Mouse (Mus musculus): Measurements from ENCODE around the gene Trpm4. TPM values are rescaled to one million over a fixed set of nuclear protein-coding genes. Genes with fewer than 3 reads are reported as not detected.

The Trpm4 gene
- total RNA-seq, 2 experiments from 2014 or later: not detected

- no peak for ATAC-seq (replicated peaks; ENCODE audit: low FRiP score, poor library complexity, severe bottlenecking)
Measured at GRCm38 (mm10) chr7:45355318-45356020, 21.9 kb upstream of the Trpm4 start.

GRCm38 (mm10) chr7:45353041-45353440 lies 19.5 kb upstream of the Trpm4 start:
- no peak for ATAC-seq (replicated peaks; ENCODE audit: low FRiP score, poor library complexity, severe bottlenecking)

GRCm38 (mm10) chr7:45346905-45347304 lies 13.3 kb upstream of the Trpm4 start:
- ATAC-seq (replicated peaks; ENCODE audit: low FRiP score, poor library complexity, severe bottlenecking): no peak

- no peak for ATAC-seq (replicated peaks; ENCODE audit: low FRiP score, poor library complexity, severe bottlenecking)
Measured at GRCm38 (mm10) chr7:45343543-45343942, 10.0 kb upstream of the Trpm4 start.

GRCm38 (mm10) chr7:45342081-45342480 lies 8.5 kb upstream of the Trpm4 start:
- no peak for ATAC-seq (replicated peaks; ENCODE audit: low FRiP score, poor library complexity, severe bottlenecking)

- peak; percentile 50 for ATAC-seq (replicated peaks; ENCODE audit: low FRiP score, poor library complexity, severe bottlenecking)
Measured at GRCm38 (mm10) chr7:45341303-45341702, 7.7 kb upstream of the Trpm4 start.

- ATAC-seq (replicated peaks; ENCODE audit: low FRiP score, poor library complexity, severe bottlenecking): 0 out of 2 replicates have a peak, but pooled peaks have one; percentile 29
Measured at GRCm38 (mm10) chr7:45340669-45341068, 7.1 kb upstream of the Trpm4 start.

- no peak for ATAC-seq (replicated peaks; ENCODE audit: low FRiP score, poor library complexity, severe bottlenecking)
Measured at GRCm38 (mm10) chr7:45340066-45340442, 6.5 kb upstream of the Trpm4 start.

- peak; percentile 54 for ATAC-seq (replicated peaks; ENCODE audit: low FRiP score, poor library complexity, severe bottlenecking)
Measured at GRCm38 (mm10) chr7:45339410-45340065, 6.0 kb upstream of the Trpm4 start.

- ATAC-seq (replicated peaks; ENCODE audit: low FRiP score, poor library complexity, severe bottlenecking): no peak
Measured at GRCm38 (mm10) chr7:45338161-45338911, 4.8 kb upstream of the Trpm4 start.

GRCm38 (mm10) chr7:45337469-45337868 lies 3.9 kb upstream of the Trpm4 start:
- ATAC-seq (replicated peaks; ENCODE audit: low FRiP score, poor library complexity, severe bottlenecking): no peak

- no peak for ATAC-seq (replicated peaks; ENCODE audit: low FRiP score, poor library complexity, severe bottlenecking)
Measured at GRCm38 (mm10) chr7:45336319-45336718, 2.7 kb upstream of the Trpm4 start.

- ATAC-seq (replicated peaks; ENCODE audit: low FRiP score, poor library complexity, severe bottlenecking): no peak
Measured at GRCm38 (mm10) chr7:45335056-45335455, 1.5 kb upstream of the Trpm4 start, which contains the start of gene Hrc. TSS of gene Hrc (plus strand) at chr7:45335290.

- no peak for ATAC-seq (replicated peaks; ENCODE audit: low FRiP score, poor library complexity, severe bottlenecking)
Measured at GRCm38 (mm10) chr7:45334605-45335004, 1.0 kb upstream of the Trpm4 start.

GRCm38 (mm10) chr7:45332685-45333425 lies 725 bp downstream of the Trpm4 start:
- no peak for ATAC-seq (replicated peaks; ENCODE audit: low FRiP score, poor library complexity, severe bottlenecking)

- no peak for ATAC-seq (replicated peaks; ENCODE audit: low FRiP score, poor library complexity, severe bottlenecking)
Measured at GRCm38 (mm10) chr7:45331502-45331901, 2.1 kb downstream of the Trpm4 start.

- no peak for ATAC-seq (replicated peaks; ENCODE audit: low FRiP score, poor library complexity, severe bottlenecking)
Measured at GRCm38 (mm10) chr7:45328841-45329475, 4.6 kb downstream of the Trpm4 start.

GRCm38 (mm10) chr7:45325800-45326199 lies 7.8 kb downstream of the Trpm4 start:
- ATAC-seq (replicated peaks; ENCODE audit: low FRiP score, poor library complexity, severe bottlenecking): no peak

- ATAC-seq (replicated peaks; ENCODE audit: low FRiP score, poor library complexity, severe bottlenecking): no peak
Measured at GRCm38 (mm10) chr7:45323069-45323468, 10.5 kb downstream of the Trpm4 start.

- ATAC-seq (replicated peaks; ENCODE audit: low FRiP score, poor library complexity, severe bottlenecking): no peak
Measured at GRCm38 (mm10) chr7:45322245-45322644, 11.3 kb downstream of the Trpm4 start.

All from erythroblast, adult 5-6 weeks (primary cell).